ENCODE assay signal across 18 mouse cellular contexts in genomic region chr9:64408821-64409220, GRCm38 (mm10). TPM values are rescaled to one million over a fixed set of nuclear protein-coding genes. Genes with fewer than 3 reads are reported as not detected.
DNase-seq lines count a peak whose midpoint lies in the region; ATAC-seq and TF ChIP-seq lines count a peak whose summit lies in the region.
"Had no signal": no experiment of that assay in that cellular context is flagged by ENCODE, and none has a peak within 500 bp of the region (broad histone marks: within the 10 kb centered on the region; RNA-seq: fewer than 3 reads in every experiment).

No protein-coding gene starts in this region.

- WGBS in cerebellum, adult 2 months, result 86% methylated on average over 8 of the region's 8 CpGs
- WGBS in kidney, postnatal 0 days, result 20% methylated on average over 8 of the region's 8 CpGs
- WGBS in kidney, adult 2 months, result 49% methylated on average over 8 of the region's 8 CpGs
- WGBS in neural tube, embryonic 13.5 days, result 16% methylated on average over 8 of the region's 8 CpGs
- WGBS in liver, postnatal 0 days (ENCODE audit: insufficient replicate concordance), result 80% methylated on average over 8 of the region's 8 CpGs

- TF ChIP-seq CTCF in cerebellum, adult 2 months (IDR thresholded peaks at IDR 0.05; ENCODE audit: borderline replicate concordance, insufficient read depth, low read depth, low read length), result no peak
- TF ChIP-seq CTCF in kidney, postnatal 0 days (IDR thresholded peaks at IDR 0.05; ENCODE audit: low read depth), result no peak
- no peak for TF ChIP-seq CTCF in kidney, adult 2 months (conservative IDR thresholded peaks at IDR 0.05; ENCODE audit: insufficient read depth, insufficient read length, low read depth, low read length)
- TF ChIP-seq CTCF in liver, postnatal 0 days (IDR thresholded peaks at IDR 0.05; ENCODE audit: low read depth), result no peak

- H3K4me3 ChIP-seq in cerebellum, adult 2 months (replicated peaks; ENCODE audit: insufficient read depth, low read depth, low read length), result no peak overlapping the region
- no peak overlapping the region for H3K4me3 ChIP-seq in kidney, postnatal 0 days (replicated peaks; ENCODE audit: low read depth, low read length)
- H3K4me3 ChIP-seq in kidney, adult 2 months (ENCODE audit: insufficient read depth, low read depth, low read length), result no peak overlapping the region
- H3K4me3 ChIP-seq in neural tube, embryonic 13.5 days, result no peak overlapping the region
- no peak overlapping the region for H3K4me3 ChIP-seq in liver, postnatal 0 days (ENCODE audit: low read depth, low read length)
- H3K4me3 ChIP-seq: embryonic facial prominence, embryonic 12.5 days; forebrain, embryonic 15.5 days; heart, adult 2 months; heart, embryonic 12.5 days; hindbrain, embryonic 10.5 days had no signal

- H3K9me3 ChIP-seq in kidney, postnatal 0 days (replicated peaks; ENCODE audit: low read length), result no peaks in the 10 kb centered on the region
- H3K9me3 ChIP-seq in neural tube, embryonic 13.5 days, result no peaks in the 10 kb centered on the region
- H3K9me3 ChIP-seq in liver, postnatal 0 days (ENCODE audit: low read length), result no peaks in the 10 kb centered on the region
- H3K9me3 ChIP-seq: embryonic facial prominence, embryonic 12.5 days; forebrain, embryonic 15.5 days; heart, embryonic 12.5 days; hindbrain, embryonic 10.5 days had no signal

- H3K36me3 ChIP-seq in kidney, postnatal 0 days (ENCODE audit: insufficient read depth, low read length), result no peaks in the 10 kb centered on the region
- H3K36me3 ChIP-seq in kidney, adult 2 months (ENCODE audit: control insufficient read depth, insufficient read depth, low read length), result no peaks in the 10 kb centered on the region
- no peaks in the 10 kb centered on the region for H3K36me3 ChIP-seq in neural tube, embryonic 13.5 days
- no peaks in the 10 kb centered on the region for H3K36me3 ChIP-seq in liver, postnatal 0 days (replicated peaks; ENCODE audit: insufficient read depth, low read length)
- H3K36me3 ChIP-seq: embryonic facial prominence, embryonic 12.5 days; forebrain, embryonic 15.5 days; heart, embryonic 12.5 days; hindbrain, embryonic 10.5 days had no signal

- DNase-seq in cerebellum, postnatal 25 days, result peak; percentile 7 to 9
- no peak for DNase-seq in cerebellum, adult 2 months
- DNase-seq in kidney, postnatal 0 days (ENCODE audit: low spot score), result peak; percentile 45
- no peak for DNase-seq in kidney, adult 2 months
- DNase-seq in neural tube, embryonic 10.5 days (ENCODE audit: extremely low spot score, low spot score), result no peak
- DNase-seq in liver, postnatal 0 days, result no peak
- DNase-seq in lung, adult 18-20 months, result no peak
- DNase-seq: adrenal gland, postnatal 10 days; B cell, adult 2 months; cerebellum, adult 9-11 months; gastrocnemius, postnatal 10 days; heart, adult 2 months had no signal

- no peak overlapping the region for H3K27ac ChIP-seq in cerebellum, adult 2 months (ENCODE audit: insufficient read depth, low read length)
- H3K27ac ChIP-seq in kidney, postnatal 0 days, result no peak overlapping the region
- H3K27ac ChIP-seq in kidney, adult 2 months (ENCODE audit: insufficient read depth, low read depth, low read length), result no peak overlapping the region
- H3K27ac ChIP-seq in neural tube, embryonic 13.5 days (replicated peaks), result 0 out of 2 replicates have a peak overlapping the region, but pooled peaks have one; percentile 24
- H3K27ac ChIP-seq in liver, postnatal 0 days (ENCODE audit: low read depth), result no peak overlapping the region
- H3K27ac ChIP-seq: embryonic facial prominence, embryonic 12.5 days; forebrain, embryonic 15.5 days; heart, adult 2 months; hindbrain, embryonic 14.5 days had no signal

- peaks cover 18% of the 10 kb centered on the region for H3K4me1 ChIP-seq in cerebellum, adult 2 months (ENCODE audit: control insufficient read depth, insufficient read depth, low read length)
- H3K4me1 ChIP-seq in kidney, postnatal 0 days (replicated peaks; ENCODE audit: insufficient read depth, low read length), result 0 out of 2 replicates have a peak, but pooled peaks cover 5% of the 10 kb centered on the region
- H3K4me1 ChIP-seq in kidney, adult 2 months (ENCODE audit: control insufficient read depth, insufficient read depth, low read length), result no peaks in the 10 kb centered on the region
- peaks cover 25% of the 10 kb centered on the region for H3K4me1 ChIP-seq in neural tube, embryonic 13.5 days (replicated peaks)
- H3K4me1 ChIP-seq in liver, postnatal 0 days (ENCODE audit: insufficient read depth), result no peaks in the 10 kb centered on the region
- H3K4me1 ChIP-seq: embryonic facial prominence, embryonic 12.5 days; heart, embryonic 12.5 days had no signal

- no peak for TF ChIP-seq EP300 in liver, postnatal 0 days (IDR thresholded peaks at IDR 0.05; ENCODE audit: low read depth)

- no peaks in the 10 kb centered on the region for H3K27me3 ChIP-seq in cerebellum, adult 2 months (ENCODE audit: control insufficient read depth, insufficient read depth, low read length)
- no peaks in the 10 kb centered on the region for H3K27me3 ChIP-seq in kidney, postnatal 0 days (ENCODE audit: insufficient read depth, low read length)
- no peaks in the 10 kb centered on the region for H3K27me3 ChIP-seq in kidney, adult 2 months (replicated peaks; ENCODE audit: control insufficient read depth, insufficient read depth, low read length)
- H3K27me3 ChIP-seq in neural tube, embryonic 13.5 days, result 0 out of 2 replicates have a peak, but pooled peaks cover 4% of the 10 kb centered on the region
- H3K27me3 ChIP-seq in liver, postnatal 0 days (ENCODE audit: insufficient read depth, low read length), result no peaks in the 10 kb centered on the region
- H3K27me3 ChIP-seq: embryonic facial prominence, embryonic 12.5 days; forebrain, embryonic 15.5 days; heart, embryonic 12.5 days had no signal

- no peak for ATAC-seq in kidney, postnatal 0 days (replicated peaks; ENCODE audit: low FRiP score, low read depth)
- peak; percentile 59; the same call in 1 of the 2 replicates for ATAC-seq in neural tube, embryonic 13.5 days (ENCODE audit: low read depth)
- no peak for ATAC-seq in liver, postnatal 0 days
- ATAC-seq: forebrain, embryonic 15.5 days had no signal

- no peak overlapping the region for H3K9ac ChIP-seq in kidney, postnatal 0 days (ENCODE audit: low read depth, low read length)
- H3K9ac ChIP-seq in neural tube, embryonic 13.5 days, result no peak overlapping the region
- H3K9ac ChIP-seq in liver, postnatal 0 days (replicated peaks), result no peak overlapping the region
- H3K9ac ChIP-seq: embryonic facial prominence, embryonic 12.5 days; forebrain, embryonic 15.5 days; heart, embryonic 12.5 days; hindbrain, embryonic 14.5 days had no signal

- H3K4me2 ChIP-seq in kidney, postnatal 0 days (ENCODE audit: low read length), result no peak overlapping the region
- H3K4me2 ChIP-seq in neural tube, embryonic 13.5 days, result no peak overlapping the region
- no peak overlapping the region for H3K4me2 ChIP-seq in liver, postnatal 0 days (ENCODE audit: low read depth, low read length)
- H3K4me2 ChIP-seq: embryonic facial prominence, embryonic 12.5 days; forebrain, embryonic 15.5 days; heart, embryonic 12.5 days; hindbrain, embryonic 14.5 days had no signal

- TF ChIP-seq POLR2A in cerebellum, adult 2 months (IDR thresholded peaks at IDR 0.05; ENCODE audit: borderline replicate concordance, insufficient read depth, low read length), result no peak
- no peak for TF ChIP-seq POLR2A in kidney, adult 2 months (IDR thresholded peaks at IDR 0.05; ENCODE audit: low read depth, low read length)

RNA-seq across cellular contexts. Expression of gene Megf11, which starts 23.4 kb away (rescaled TPM):
- polyA plus RNA-seq in cerebellum, adult 2 months (2012; rRNA removed), result 66.9 and 85.2 TPM in 2 replicates
- 2.5 and 2.6 TPM in 2 replicates for polyA plus RNA-seq in kidney, postnatal 0 days (2015; fragmentation: Nextera tagmentation; extraction: Ambion mirVana)
- polyA plus RNA-seq in kidney, adult 2 months (2012; rRNA removed), result 0.16 and 0.23 TPM in 2 replicates
- 18.0 and 19.9 TPM in 2 replicates for polyA plus RNA-seq in neural tube, embryonic 13.5 days (2015; fragmentation: Nextera tagmentation; extraction: Ambion mirVana)
- 0.11 and 0.15 TPM in 2 replicates for polyA plus RNA-seq in liver, postnatal 0 days (2015; fragmentation: Nextera tagmentation; extraction: Ambion mirVana)

Comparison
In these comparisons a context has a peak if more than half of its experiments do, and no peak if none do; other contexts are left out.
1. DNase-seq: peak in cerebellum, postnatal 25 days (2 of 2) and kidney, postnatal 0 days (single experiment); none in cerebellum, adult 2 months (0 of 2), kidney, adult 2 months (single experiment), neural tube, embryonic 10.5 days (single experiment), liver, postnatal 0 days (single experiment) and lung, adult 18-20 months (0 of 2).